Mouse (Mus musculus) liver, postnatal 0 days (tissue): Measurements from ENCODE around the gene Tfec. TPM values are rescaled to one million over a fixed set of nuclear protein-coding genes. Genes with fewer than 3 reads are reported as not detected.

ENCODE experiments used
- ATAC-seq: fragments of 200-750 bp; cut with Nextera tagmentation; 2 replicates; pipeline ENCODE4 v1.8.0; 2017; ENCODE audit warnings: mild to moderate bottlenecking, moderate library complexity
- DNase-seq: peaks from one replicate; pipeline ENCODE4 v3.0.0-alpha.2; 2016
- H3K27ac ChIP-seq: fragments of 300-500 bp; sonication (generic); 2 replicates; pipeline ENCODE4 v1.5.1; 2014; ENCODE audit warnings: antibody characterized with exemption, moderate library complexity, mild to moderate bottlenecking, low read depth
- H3K27me3 ChIP-seq: fragments of 300-500 bp; sonication (generic); 2 replicates; pipeline ENCODE4 v1.6.1; 2014; ENCODE audit warnings: low read length, control low read depth, mixed read lengths; ENCODE audit not compliant: insufficient read depth
- H3K36me3 ChIP-seq: fragments of 300-500 bp; sonication (generic); replicated peaks from 2 replicates; pipeline ENCODE4 v1.6.1; 2014; ENCODE audit warnings: mild to moderate bottlenecking, control low read depth, low read length, moderate library complexity, mixed read lengths; ENCODE audit not compliant: insufficient read depth
- H3K4me1 ChIP-seq: fragments of 300-500 bp; sonication (generic); 2 replicates; pipeline ENCODE4 v1.6.1; 2014; ENCODE audit warnings: antibody characterized with exemption, mild to moderate bottlenecking, control low read depth; ENCODE audit not compliant: insufficient read depth
- H3K4me2 ChIP-seq: fragments of 300-500 bp; sonication (generic); 2 replicates; pipeline ENCODE4 v1.6.1; 2014; ENCODE audit warnings: low read depth, mild to moderate bottlenecking, low read length, moderate library complexity, mixed read lengths
- H3K4me3 ChIP-seq: fragments of 300-500 bp; sonication (generic); 2 replicates; pipeline ENCODE4 v1.5.1; 2014; ENCODE audit warnings: low read depth, low read length
- H3K9ac ChIP-seq: fragments of 300-500 bp; sonication (generic); replicated peaks from 2 replicates; pipeline ENCODE4 v1.6.1; 2014; ENCODE audit warnings: mild to moderate bottlenecking, moderate library complexity
- H3K9me3 ChIP-seq: fragments of 300-500 bp; sonication (generic); 2 replicates; pipeline ENCODE4 v1.6.1; 2016; ENCODE audit warnings: mild to moderate bottlenecking, control low read depth, low read length, mixed read lengths
- CTCF ChIP-seq: sonication (generic); IDR thresholded peaks from 2 replicates; pipeline ENCODE4 v1.5.1; 2016; ENCODE audit warnings: antibody characterized with exemption, low read depth
- EP300 ChIP-seq: IDR thresholded peaks from 2 replicates; pipeline ENCODE4 v1.6.1; 2016; ENCODE audit warnings: antibody characterized with exemption, low read depth, mild to moderate bottlenecking
- WGBS: fragments of 180-500 bp; shearing (Covaris S2); extraction: QIAGEN DNeasy Blood & Tissue Kit; methylation state at CpG from one replicate; pipeline ENCODE4 v1.1.7; 2014; ENCODE audit not compliant: insufficient replicate concordance; 5-methylcytosine and 5-hydroxymethylcytosine counted together
- polyA plus RNA-seq: library from polyadenylated mRNA; unstranded; fragments of >200 nt; fragmentation: Nextera tagmentation; extraction: Ambion mirVana; gene quantifications from 2 replicates; pipeline ENCODE4 v1.2.1, GENCODE M21; 2015

Gene Tfec
- 4.3 and 4.8 TPM in 2 replicates for polyA plus RNA-seq

GRCm38 (mm10) chr6:16898251-16898862 lies at the start of gene Tfec:
Tfec (minus strand) TSS chr6:16898441.
- TF ChIP-seq CTCF (no peak), EP300 (no peak)
- H3K36me3 ChIP-seq: no peaks in the 10 kb centered on the region
- H3K27me3 ChIP-seq: no peaks in the 10 kb centered on the region
- no peak for DNase-seq
- peak within 1 kb of the TSS; percentile 45 for H3K4me2 ChIP-seq
- H3K9ac ChIP-seq: no peak within 1 kb of the TSS
- 37% methylated on average over 7 of the region's 7 CpGs for WGBS
- no peak for ATAC-seq
- peak within 1 kb of the TSS; percentile 34 for H3K4me3 ChIP-seq
- H3K9me3 ChIP-seq: no peaks in the 10 kb centered on the region
- peak within 1 kb of the TSS; percentile 51; the same call in 1 of the 2 replicates for H3K27ac ChIP-seq
- H3K4me1 ChIP-seq: no peaks in the 10 kb centered on the region; the same call in 1 of the 2 replicates

GRCm38 (mm10) chr6:16947837-16948236 lies 49.6 kb upstream of the Tfec start:
- WGBS: 63% methylated on average over 3 of the region's 3 CpGs
- Histone ChIP-seq H3K36me3 (no peaks in the 10 kb centered on the region), H3K4me2 (no peak overlapping the region), H3K9me3 (no peaks in the 10 kb centered on the region), H3K4me1 (no peaks in the 10 kb centered on the region), H3K4me3 (no peak overlapping the region), H3K27ac (no peak overlapping the region), H3K27me3 (no peaks in the 10 kb centered on the region), H3K9ac (no peak overlapping the region)
- no peak for DNase-seq
- TF ChIP-seq CTCF (no peak), EP300 (no peak)
- ATAC-seq: no peak

DNA sequence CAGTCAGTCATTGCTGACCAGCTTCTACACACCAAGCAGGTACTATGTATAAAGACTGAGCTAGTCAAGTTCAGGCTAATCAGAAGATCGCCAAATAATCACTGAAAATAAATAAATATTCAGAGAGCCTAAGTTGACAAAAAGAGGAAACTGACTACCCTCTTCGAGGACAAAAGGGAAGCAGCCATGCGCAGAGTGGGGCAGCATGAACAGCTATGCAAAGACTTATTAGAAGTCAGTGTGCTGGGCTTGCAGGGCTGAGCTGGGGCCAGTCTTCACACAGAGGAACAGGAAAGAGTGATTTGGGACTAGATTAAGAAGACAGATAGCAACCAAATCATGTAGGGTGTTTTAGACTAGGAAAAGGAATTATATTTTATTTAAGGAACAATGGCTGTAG lies 45.3 kb upstream of the Tfec start:
- Histone ChIP-seq H3K36me3 (no peaks in the 10 kb centered on the region), H3K27ac (no peak overlapping the region), H3K9ac (no peak overlapping the region), H3K4me2 (no peak overlapping the region), H3K4me3 (no peak overlapping the region), H3K27me3 (no peaks in the 10 kb centered on the region), H3K4me1 (no peaks in the 10 kb centered on the region), H3K9me3 (no peaks in the 10 kb centered on the region)
- TF ChIP-seq EP300 (no peak), CTCF (no peak)
- ATAC-seq: no peak
- DNase-seq: no peak
- WGBS: 42% methylated on average over 3 of the region's 3 CpGs

GRCm38 (mm10) chr6:16942433-16942832 lies 44.2 kb upstream of the Tfec start:
- H3K36me3 ChIP-seq: no peaks in the 10 kb centered on the region
- no peak overlapping the region for H3K9ac ChIP-seq
- DNase-seq (no peak), ATAC-seq (no peak)
- 67% methylated on average over 4 of the region's 4 CpGs for WGBS
- H3K27me3 ChIP-seq: no peaks in the 10 kb centered on the region
- H3K27ac ChIP-seq: no peak overlapping the region
- H3K4me3 ChIP-seq: no peak overlapping the region
- TF ChIP-seq CTCF (no peak), EP300 (no peak)
- H3K4me2 ChIP-seq: no peak overlapping the region
- H3K9me3 ChIP-seq: no peaks in the 10 kb centered on the region
- H3K4me1 ChIP-seq: no peaks in the 10 kb centered on the region

GRCm38 (mm10) chr6:16931059-16931458 lies 32.8 kb upstream of the Tfec start:
- DNase-seq (no peak), ATAC-seq (no peak)
- H3K9me3 ChIP-seq: no peaks in the 10 kb centered on the region
- H3K27ac ChIP-seq: no peak overlapping the region
- 75% methylated on average over 6 of the region's 6 CpGs for WGBS
- H3K36me3 ChIP-seq: no peaks in the 10 kb centered on the region
- H3K4me2 ChIP-seq: no peak overlapping the region
- no peak overlapping the region for H3K9ac ChIP-seq
- H3K27me3 ChIP-seq: no peaks in the 10 kb centered on the region
- no peaks in the 10 kb centered on the region for H3K4me1 ChIP-seq
- no peak overlapping the region for H3K4me3 ChIP-seq
- TF ChIP-seq EP300: no peak
- no peak for TF ChIP-seq CTCF

DNA sequence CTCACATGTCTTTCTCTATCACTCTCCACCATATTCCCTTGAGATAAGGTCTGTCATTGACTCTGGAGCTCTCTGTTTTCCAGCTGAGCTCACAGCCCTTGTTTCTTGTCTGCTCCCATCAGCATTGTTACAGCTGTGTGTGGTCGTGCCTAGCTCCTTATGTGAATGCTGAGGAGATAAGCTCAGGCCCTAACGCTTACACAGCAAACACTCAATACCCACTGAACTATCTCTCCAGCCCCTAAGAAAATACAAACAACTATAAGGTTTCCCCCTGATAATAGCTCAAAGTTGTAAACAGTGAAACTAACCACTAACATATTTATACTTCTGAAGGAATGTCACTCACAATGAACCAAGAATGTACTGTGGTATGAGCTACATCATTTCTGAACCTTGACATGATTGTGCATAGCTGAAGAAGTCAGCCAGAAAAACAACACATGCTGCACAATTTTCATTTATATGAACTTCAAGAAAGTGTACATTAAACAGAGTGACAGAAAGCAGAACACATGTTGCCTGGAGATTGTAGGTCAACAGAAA lies 21.9 kb upstream of the Tfec start:
- WGBS: 36% methylated on average over 2 of the region's 2 CpGs

More for the DNA sequence above, 21.9 kb upstream of the Tfec start:
- no peak overlapping the region for H3K27ac ChIP-seq
- TF ChIP-seq EP300 (no peak), CTCF (no peak)
- no peak overlapping the region for H3K4me2 ChIP-seq
- H3K9ac ChIP-seq: no peak overlapping the region
- no peaks in the 10 kb centered on the region for H3K36me3 ChIP-seq
- H3K4me3 ChIP-seq: no peak overlapping the region
- no peaks in the 10 kb centered on the region for H3K9me3 ChIP-seq
- no peak for ATAC-seq
- no peaks in the 10 kb centered on the region for H3K4me1 ChIP-seq
- DNase-seq: no peak
- H3K27me3 ChIP-seq: no peaks in the 10 kb centered on the region
